Mouse (Mus musculus) frontal cortex, postnatal 10 days (tissue): ENCODE results near the gene Zfp566.
"Not testable (repeated sequence)": the region's sequence is repeated elsewhere in the genome, so short reads cannot be mapped to it uniquely, and the experiment has no call there.

Experiments
- DNase-seq, 2 experiments: peaks; one replicate each; pipeline ENCODE4 v3.0.0; 2022; ENCODE audit warnings: low spot score in 2 of 2, mixed read lengths in 1 of 2

Zfp566 gene

GRCm38 (mm10) chr7:30090092-30090969 is at the start of gene Zfp566, which contains the start of gene Gm26920:
Gene Zfp566, minus strand, starts transcription at chr7:30090527.
Gene Gm26920, minus strand, starts transcription at chr7:30090410.
- DNase-seq = peak; percentile 93 to 94

GRCm38 (mm10) chr7:30136826-30137225 is 46.5 kb upstream of the Zfp566 start:
- no peak for DNase-seq

GRCm38 (mm10) chr7:30132396-30132795 is 42.1 kb upstream of the Zfp566 start:
- DNase-seq = no peak

GRCm38 (mm10) chr7:30129900-30130299 is 39.6 kb upstream of the Zfp566 start:
- no peak for DNase-seq

GRCm38 (mm10) chr7:30122188-30122530 is 31.8 kb upstream of the Zfp566 start:
- DNase-seq = no peak

- DNase-seq = peak; percentile 83 to 88
Measured at GRCm38 (mm10) chr7:30121308-30122187, 31.2 kb upstream of the Zfp566 start, which contains the start of gene Zfp382. Gene Zfp382, plus strand, starts transcription at chr7:30121942.

GRCm38 (mm10) chr7:30117935-30118334 is 27.6 kb upstream of the Zfp566 start:
- DNase-seq = not testable (repeated sequence)

GRCm38 (mm10) chr7:30116076-30116475 is 25.7 kb upstream of the Zfp566 start:
- no peak for DNase-seq

- peak; percentile 62 to 73 for DNase-seq
Measured at GRCm38 (mm10) chr7:30099297-30099696, 9.0 kb upstream of the Zfp566 start.

- no peak for DNase-seq
Measured at GRCm38 (mm10) chr7:30095551-30096125, 5.3 kb upstream of the Zfp566 start.

- DNase-seq = peak; percentile 85 to 87
Measured at GRCm38 (mm10) chr7:30094646-30095429, 4.5 kb upstream of the Zfp566 start, which contains the start of gene Zfp260. Gene Zfp260, plus strand, starts transcription at chr7:30094777.

GRCm38 (mm10) chr7:30093918-30094415 is 3.6 kb upstream of the Zfp566 start:
- no peak for DNase-seq

GRCm38 (mm10) chr7:30092666-30093065 is 2.3 kb upstream of the Zfp566 start:
- no peak for DNase-seq

- DNase-seq = no peak
Measured at GRCm38 (mm10) chr7:30090970-30091585, 751 bp upstream of the Zfp566 start.

GRCm38 (mm10) chr7:30089405-30089804 is 922 bp downstream of the Zfp566 start:
- no peak for DNase-seq

- DNase-seq = no peak
Measured at GRCm38 (mm10) chr7:30086524-30086923, 3.8 kb downstream of the Zfp566 start.

GRCm38 (mm10) chr7:30072146-30073028 is 17.9 kb downstream of the Zfp566 start, which contains the start of gene Zfp82:
Gene Zfp82, minus strand, starts transcription at chr7:30072900.
- peak; percentile 49 to 78 for DNase-seq

GRCm38 (mm10) chr7:30064622-30065021 is 25.7 kb downstream of the Zfp566 start:
- no peak for DNase-seq

GRCm38 (mm10) chr7:30062478-30062877 is 27.8 kb downstream of the Zfp566 start:
- DNase-seq = no peak
